Mouse (Mus musculus): ENCODE results near the gene Fis1. TPM values are rescaled to one million over a fixed set of nuclear protein-coding genes. Genes with fewer than 3 reads are reported as not detected.
A peak's percentile ranks its signal among the peaks of the same experiment; 100 is the strongest.

Fis1 gene
- total and polyA plus RNA-seq, 3 experiments = 142 to 207 (median 152) TPM

DNA sequence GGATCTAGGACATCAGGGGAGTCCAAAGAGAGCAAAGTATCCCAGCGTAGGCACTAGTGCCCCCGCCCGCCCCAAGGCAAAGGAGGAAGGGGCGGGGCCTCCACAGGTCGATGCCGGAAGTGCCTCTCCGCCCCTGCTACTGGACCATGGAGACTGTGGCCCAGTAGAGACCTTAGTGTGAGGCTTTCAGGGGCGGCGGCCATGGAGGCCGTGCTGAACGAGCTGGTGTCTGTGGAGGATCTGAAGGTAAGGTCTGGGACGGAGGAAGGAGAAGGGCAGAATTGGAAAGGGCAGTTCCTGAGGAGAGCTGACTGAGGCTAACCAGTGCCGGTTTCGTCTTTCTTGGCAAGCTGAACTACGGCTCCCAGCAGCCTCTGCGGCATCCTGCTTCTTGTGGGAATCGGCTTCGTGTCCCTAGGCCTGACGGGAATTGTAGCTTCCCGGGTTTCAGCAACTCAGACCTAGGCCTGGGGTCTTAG is 8.9 kb downstream of the Fis1 start:
- peak overlapping the region; percentile 85 for H3K27ac ChIP-seq (ENCODE audit: insufficient read depth, low read depth)
- H3K79me2 ChIP-seq (replicated peaks; ENCODE audit: control insufficient read depth, extremely low read depth, insufficient read depth, poor library complexity, severe bottlenecking) = no peaks in the 10 kb centered on the region
- peaks cover 35 to 42% of the 10 kb centered on the region in 2 experiments for H3K36me3 ChIP-seq (replicated peaks in 1 of 2; ENCODE audit: control insufficient read depth in 1 of 2, insufficient read depth in 1 of 2, low read length in 1 of 2)
- no peaks in the 10 kb centered on the region for H3K27me3 ChIP-seq (replicated peaks)
- TF ChIP-seq USF1 (IDR thresholded peaks at IDR 0.05; ENCODE audit: low read depth, low read length) (no peak), EP300 (IDR thresholded peaks at IDR 0.05; ENCODE audit: low read length) (no peak), RCOR1 (conservative IDR thresholded peaks at IDR 0.05; ENCODE audit: low read depth, low read length) (no peak), ZMIZ1 (IDR thresholded peaks at IDR 0.05; ENCODE audit: low read depth, low read length) (no peak), POLR2AphosphoS2 (IDR thresholded peaks at IDR 0.05; ENCODE audit: low read depth, low read length) (peak; percentile 84; the same call in 1 of the 2 replicates), BHLHE40 (IDR thresholded peaks at IDR 0.05; ENCODE audit: low read depth, low read length) (no peak), TCF12 (IDR thresholded peaks at IDR 0.05; ENCODE audit: low read depth, low read length) (peak; percentile 69), GABPA (IDR thresholded peaks at IDR 0.05; ENCODE audit: insufficient replicate concordance, low read depth, low read length) (peak; percentile 34; the same call in 1 of the 2 replicates), ELF1 (IDR thresholded peaks at IDR 0.05; ENCODE audit: low read depth, low read length) (peak; percentile 90), SIN3A (IDR thresholded peaks at IDR 0.05; ENCODE audit: low read length) (peak; percentile 81; the same call in 1 of the 2 replicates), ZC3H11A (IDR thresholded peaks at IDR 0.05; ENCODE audit: low read depth, low read length) (no peak), NRF1 (IDR thresholded peaks at IDR 0.05; ENCODE audit: low read depth, low read length) (peak; percentile 31; the same call in 1 of the 2 replicates), ETS1 (conservative IDR thresholded peaks at IDR 0.05; ENCODE audit: low read depth, low read length) (0 out of 2 replicates have a peak, but pooled peaks have one; percentile 7), CHD2 (IDR thresholded peaks at IDR 0.05; ENCODE audit: low read length) (no peak), IRF4 (IDR thresholded peaks at IDR 0.05; ENCODE audit: low read depth, low read length) (no peak; the same call in 1 of the 2 replicates), HCFC1 (IDR thresholded peaks at IDR 0.05; ENCODE audit: low read depth, low read length) (peak; percentile 95), MAX (IDR thresholded peaks at IDR 0.05; ENCODE audit: low read length) (no peak), KAT2A (IDR thresholded peaks at IDR 0.05; ENCODE audit: insufficient replicate concordance, low read length) (peak; percentile 94; the same call in 1 of the 2 replicates), JUND (conservative IDR thresholded peaks at IDR 0.05; ENCODE audit: low read depth, low read length) (no peak), E2F4 (IDR thresholded peaks at IDR 0.05; ENCODE audit: insufficient replicate concordance, low read depth, low read length) (no peak), MXI1 (IDR thresholded peaks at IDR 0.05; ENCODE audit: low read depth, low read length) (no peak; the same call in 1 of the 2 replicates), MEF2A (IDR thresholded peaks at IDR 0.05; ENCODE audit: borderline replicate concordance, low read depth, low read length) (peak; percentile 37; the same call in 1 of the 2 replicates), PAX5 (IDR thresholded peaks at IDR 0.05; ENCODE audit: low read length) (no peak), POLR2A (IDR thresholded peaks at IDR 0.05; ENCODE audit: low read depth, low read length) (peak; percentile 76), JUN (IDR thresholded peaks at IDR 0.05; ENCODE audit: insufficient read depth, low read depth, low read length) (no peak), RAD21 (IDR thresholded peaks at IDR 0.05; ENCODE audit: low read depth, low read length) (no peak), CHD1 (IDR thresholded peaks at IDR 0.05; ENCODE audit: low read depth, low read length) (no peak; the same call in 1 of the 2 replicates), NELFE (IDR thresholded peaks at IDR 0.05; ENCODE audit: low read depth, low read length) (peak; percentile 69; the same call in 1 of the 2 replicates), MAZ (IDR thresholded peaks at IDR 0.05; ENCODE audit: low read depth, low read length) (peak; percentile 82), ZNF384 (IDR thresholded peaks at IDR 0.05; ENCODE audit: low read depth, low read length) (no peak), UBTF (IDR thresholded peaks at IDR 0.05; ENCODE audit: low read depth, low read length) (no peak), USF2 (conservative IDR thresholded peaks at IDR 0.05; ENCODE audit: low read depth, low read length) (no peak), TBP (conservative IDR thresholded peaks at IDR 0.05; ENCODE audit: low read depth, low read length) (no peak; the same call in 1 of the 2 replicates), CTCF (conservative IDR thresholded peaks at IDR 0.05 in 1 of 2, IDR thresholded peaks at IDR 0.05 in 1 of 2; ENCODE audit: low read depth in 2 of 2, low read length in 2 of 2) (no peak), MAFK (IDR thresholded peaks at IDR 0.05; ENCODE audit: insufficient replicate concordance, low read length) (no peak), SMC3 (IDR thresholded peaks at IDR 0.05; ENCODE audit: low read depth, low read length) (no peak), MYC (IDR thresholded peaks at IDR 0.05; ENCODE audit: low read depth, low read length) (0 out of 2 replicates have a peak, but pooled peaks have one; percentile 20), ZKSCAN1 (IDR thresholded peaks at IDR 0.05; ENCODE audit: borderline replicate concordance, low read depth, low read length) (no peak)
- in situ Hi-C loops (cut with MboI; ENCODE audit: low pct_ligation_motif_present, low pct_unique_long_range_greater_than_20kb, low sequenced_read_pairs) = loop anchor here (5.0 kb wide), 1 partner anchor 35 kb away; no protein-coding TSS in a partner anchor
- peak overlapping the region; percentile 66 to 100 (median 87) for H3K4me3 ChIP-seq (replicated peaks in 1 of 3; ENCODE audit: low read depth in 2 of 3, low read length in 2 of 3, poor library complexity in 1 of 3)
- peaks cover 8 to 29% of the 10 kb centered on the region in 2 experiments; a peak in 3 of 4 replicates for H3K4me1 ChIP-seq (ENCODE audit: control insufficient read depth in 1 of 2, insufficient read depth in 2 of 2)
- H3K9ac ChIP-seq (ENCODE audit: insufficient read depth, low read depth) = peak overlapping the region; percentile 90
- H3K4me2 ChIP-seq (ENCODE audit: insufficient read depth, low read depth, poor library complexity, severe bottlenecking) = peak overlapping the region; percentile 60
- DNase-seq (ENCODE audit: extremely low read depth) = peak; percentile 85
- dilution Hi-C loops (cut with MboI; ENCODE audit: extremely low pct_ligation_motif_present, extremely low pct_unique_long_range_greater_than_20kb, low sequenced_read_pairs) = no loop called here
- H3K9me3 ChIP-seq (replicated peaks; ENCODE audit: low read length) = no peaks in the 10 kb centered on the region
